Mouse (Mus musculus) cortical plate, adult 2 months (tissue): ENCODE results near the gene Chst15.

Experiments
- CTCF ChIP-seq: fragments of 200-500 bp; IDR thresholded peaks from 2 replicates; pipeline ENCODE4 v1.5.1; 2011; ENCODE audit warnings: mild to moderate bottlenecking, control low read depth, low read length; ENCODE audit not compliant: insufficient read depth; ENCODE audit errors: extremely low read depth
- POLR2A ChIP-seq: fragments of 200-500 bp; IDR thresholded peaks from 2 replicates; pipeline ENCODE4 v1.6.1; 2011; ENCODE audit warnings: mild to moderate bottlenecking, low read length, control low read depth; ENCODE audit not compliant: insufficient read depth; ENCODE audit errors: extremely low read depth

DNA sequence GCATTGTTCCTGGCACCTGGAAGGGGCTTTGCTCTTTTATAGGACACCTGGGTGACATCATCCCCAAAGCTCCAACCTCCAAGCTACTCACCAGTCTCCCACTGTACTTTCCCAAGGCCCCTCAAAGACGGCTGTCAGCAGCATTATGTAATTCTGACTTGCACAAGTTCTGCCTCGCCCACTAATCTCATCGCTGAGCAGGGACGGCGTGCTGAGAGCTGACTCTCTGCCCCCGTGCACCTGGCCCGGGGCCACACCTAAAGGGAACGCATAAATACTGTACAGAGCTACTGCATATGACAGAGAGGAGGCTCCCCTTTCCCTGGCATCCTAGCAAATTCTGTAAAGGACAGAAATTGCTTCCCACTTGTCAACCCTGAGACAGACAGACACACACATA, 4.6 kb downstream of the Chst15 start:
- TF ChIP-seq CTCF (no peak), POLR2A (no peak)
